Mouse (Mus musculus) neural tube, embryonic 11.5 days (tissue): Measurements from ENCODE around the gene Myo3b. TPM values are rescaled to one million over a fixed set of nuclear protein-coding genes. Genes with fewer than 3 reads are reported as not detected.

ENCODE experiments used
- ATAC-seq: fragments of 200-750 bp; cut with Nextera tagmentation; 2 replicates; pipeline ENCODE4 v1.8.0; 2017; ENCODE audit warnings: moderate number of reproducible peaks, mild to moderate bottlenecking, moderate TSS enrichment, moderate library complexity; ENCODE audit not compliant: insufficient read depth, low FRiP score, low TSS enrichment
- DNase-seq: peaks from one replicate; pipeline ENCODE4 v3.0.0-alpha.2; 2015; ENCODE audit warnings: low spot score
- H3K27ac ChIP-seq: fragments of 300-500 bp; sonication (generic); 2 replicates; pipeline ENCODE4 v1.5.1; 2014; ENCODE audit warnings: low read depth, mild to moderate bottlenecking, low read length
- H3K27me3 ChIP-seq: fragments of 300-500 bp; sonication (generic); 2 replicates; pipeline ENCODE4 v1.6.1; 2014; ENCODE audit warnings: mild to moderate bottlenecking, low read length, mixed read lengths; ENCODE audit not compliant: control insufficient read depth, insufficient read depth
- H3K36me3 ChIP-seq: fragments of 300-500 bp; sonication (generic); 2 replicates; pipeline ENCODE4 v1.6.1; 2014; ENCODE audit warnings: mild to moderate bottlenecking, low read length, moderate library complexity, mixed read lengths; ENCODE audit not compliant: control insufficient read depth, insufficient read depth
- H3K4me1 ChIP-seq: fragments of 300-500 bp; sonication (generic); 2 replicates; pipeline ENCODE4 v1.6.1; 2014; ENCODE audit warnings: low read length, mixed read lengths; ENCODE audit not compliant: control insufficient read depth, insufficient read depth
- H3K4me2 ChIP-seq: fragments of 300-500 bp; sonication (generic); 2 replicates; pipeline ENCODE4 v1.6.1; 2014; ENCODE audit warnings: low read depth, mild to moderate bottlenecking, moderate library complexity
- H3K4me3 ChIP-seq: fragments of 300-500 bp; sonication (generic); 2 replicates; pipeline ENCODE4 v1.5.1; 2014; ENCODE audit warnings: low read depth, low read length
- H3K9ac ChIP-seq: fragments of 300-500 bp; sonication (generic); 2 replicates; pipeline ENCODE4 v1.6.1; 2014; ENCODE audit warnings: mild to moderate bottlenecking, low read length
- H3K9me3 ChIP-seq: fragments of 300-500 bp; sonication (generic); 2 replicates; pipeline ENCODE4 v1.6.1; 2016; ENCODE audit warnings: low read length; ENCODE audit not compliant: control insufficient read depth
- WGBS: fragments of 180-500 bp; shearing (Covaris S2); extraction: QIAGEN DNeasy Blood & Tissue Kit; methylation state at CpG from one replicate; pipeline ENCODE4 v1.1.7; 2014; 5-methylcytosine and 5-hydroxymethylcytosine counted together
- polyA plus RNA-seq: library from polyadenylated mRNA; unstranded; fragments of >200 nt; fragmentation: Nextera tagmentation; extraction: Ambion mirVana; gene quantifications from 2 replicates; pipeline ENCODE4 v1.2.1, GENCODE M21; 2014

Myo3b gene
- polyA plus RNA-seq, 1 experiment from 2014 or later, result 0.04 TPM

GRCm38 (mm10) chr2:70260646-70261195 lies 221.8 kb downstream of the Myo3b start:
- Histone ChIP-seq H3K4me1 (no peaks in the 10 kb centered on the region), H3K36me3 (no peaks in the 10 kb centered on the region), H3K4me2 (no peak overlapping the region), H3K27me3 (no peaks in the 10 kb centered on the region), H3K9me3 (no peaks in the 10 kb centered on the region), H3K9ac (no peak overlapping the region), H3K4me3 (no peak overlapping the region), H3K27ac (no peak overlapping the region)
- DNase-seq (no peak), ATAC-seq (no peak)
- 73% methylated on average over 2 of the region's 2 CpGs for WGBS

- Histone ChIP-seq H3K4me1 (no peaks in the 10 kb centered on the region), H3K4me3 (no peak overlapping the region), H3K4me2 (no peak overlapping the region), H3K9ac (no peak overlapping the region), H3K27me3 (no peaks in the 10 kb centered on the region), H3K36me3 (no peaks in the 10 kb centered on the region), H3K27ac (no peak overlapping the region), H3K9me3 (no peaks in the 10 kb centered on the region)
- DNase-seq (no peak), ATAC-seq (no peak)
- 75% methylated on average over 8 of the region's 8 CpGs for WGBS
Observed at GRCm38 (mm10) chr2:70261703-70262564, 223.0 kb downstream of the Myo3b start.

DNA sequence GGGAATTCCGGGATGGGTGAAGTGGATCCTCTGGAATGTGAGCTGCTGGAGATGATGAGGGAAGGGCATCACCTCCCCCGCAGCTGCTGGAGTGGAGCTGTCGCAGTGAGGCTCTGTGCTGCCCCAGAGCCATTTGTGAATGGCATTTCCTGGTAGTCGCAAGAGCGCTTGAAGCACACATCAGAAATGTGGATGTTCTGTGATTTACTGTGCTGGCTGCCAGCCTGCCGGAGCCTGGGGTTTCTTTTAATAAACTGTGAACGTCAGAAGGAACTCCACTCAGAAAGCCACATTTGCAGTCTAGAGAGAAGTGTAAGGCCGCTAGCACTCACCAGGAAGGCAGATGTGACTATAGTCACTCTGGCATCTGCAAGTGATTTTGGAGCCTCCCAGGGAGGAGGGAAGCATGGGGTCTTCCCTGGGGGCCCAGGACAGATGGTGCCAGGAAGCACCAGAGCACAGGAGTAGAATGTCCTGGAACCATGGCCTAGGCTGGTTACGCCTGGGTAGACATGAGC lies 223.7 kb downstream of the Myo3b start:
- DNase-seq (no peak), ATAC-seq (no peak)
- H3K4me3 ChIP-seq, result no peak overlapping the region
- no peaks in the 10 kb centered on the region for H3K27me3 ChIP-seq
- no peaks in the 10 kb centered on the region for H3K4me1 ChIP-seq
- H3K27ac ChIP-seq, result no peak overlapping the region
- H3K4me2 ChIP-seq, result no peak overlapping the region
- H3K9ac ChIP-seq, result no peak overlapping the region
- WGBS, result 37% methylated on average over 9 of the region's 9 CpGs
- H3K36me3 ChIP-seq, result no peaks in the 10 kb centered on the region
- H3K9me3 ChIP-seq, result no peaks in the 10 kb centered on the region

DNA sequence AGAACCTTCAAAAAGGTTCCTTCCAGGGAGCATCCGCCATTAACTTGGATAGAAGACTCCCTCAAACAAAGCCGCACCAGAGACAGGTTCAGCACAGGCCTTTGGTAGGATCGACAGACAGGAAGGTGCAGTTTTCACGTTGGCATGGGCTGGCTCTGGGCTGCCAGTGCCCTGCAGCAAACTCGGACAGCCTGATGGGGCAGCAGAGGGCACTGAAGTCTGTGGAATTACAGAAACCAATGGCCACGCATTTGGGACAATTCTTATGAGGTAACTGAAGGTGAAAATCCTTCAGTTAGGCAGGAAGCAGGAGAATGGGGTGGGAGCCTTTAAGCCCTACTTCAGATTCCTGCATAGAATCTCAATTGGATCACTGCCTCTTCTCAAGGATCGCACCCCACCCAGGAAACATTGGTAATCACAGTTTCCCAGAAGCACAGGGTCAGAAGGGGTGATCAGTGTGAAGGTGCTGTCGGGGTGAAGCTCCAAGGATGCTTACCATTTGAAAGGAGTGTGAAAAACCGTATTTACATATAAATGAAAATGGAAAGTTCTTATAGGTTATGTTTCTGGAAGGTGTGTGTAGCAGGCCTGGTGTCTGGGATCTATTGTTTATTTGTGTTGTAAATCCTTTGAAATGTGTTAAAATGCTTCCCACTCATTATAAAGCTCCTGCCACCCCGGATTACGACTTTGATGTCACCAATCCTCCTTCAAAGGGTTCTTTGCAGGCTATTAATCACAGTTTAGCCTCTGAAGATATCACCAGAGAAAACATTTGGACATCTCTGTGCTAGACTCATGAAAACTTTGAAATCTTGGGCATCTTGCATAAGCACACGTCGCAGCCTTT lies 239.7 kb downstream of the Myo3b start:
- 20% methylated on average over 13 of the region's 13 CpGs for WGBS
- Histone ChIP-seq H3K4me2 (no peak overlapping the region), H3K4me1 (no peaks in the 10 kb centered on the region), H3K9me3 (no peaks in the 10 kb centered on the region), H3K9ac (no peak overlapping the region), H3K27ac (no peak overlapping the region), H3K27me3 (no peaks in the 10 kb centered on the region), H3K36me3 (no peaks in the 10 kb centered on the region), H3K4me3 (no peak overlapping the region)
- DNase-seq (no peak), ATAC-seq (no peak)

- no peaks in the 10 kb centered on the region for H3K27me3 ChIP-seq
- H3K4me2 ChIP-seq, result no peak overlapping the region
- DNase-seq (no peak), ATAC-seq (no peak)
- no peak overlapping the region for H3K4me3 ChIP-seq
- H3K9me3 ChIP-seq, result no peaks in the 10 kb centered on the region
- H3K9ac ChIP-seq, result no peak overlapping the region
- H3K4me1 ChIP-seq, result no peaks in the 10 kb centered on the region
- no peak overlapping the region for H3K27ac ChIP-seq
- 13% methylated on average over 1 of the region's 1 CpGs for WGBS
- no peaks in the 10 kb centered on the region for H3K36me3 ChIP-seq
Observed at GRCm38 (mm10) chr2:70284109-70284508, 245.2 kb downstream of the Myo3b start.

DNA sequence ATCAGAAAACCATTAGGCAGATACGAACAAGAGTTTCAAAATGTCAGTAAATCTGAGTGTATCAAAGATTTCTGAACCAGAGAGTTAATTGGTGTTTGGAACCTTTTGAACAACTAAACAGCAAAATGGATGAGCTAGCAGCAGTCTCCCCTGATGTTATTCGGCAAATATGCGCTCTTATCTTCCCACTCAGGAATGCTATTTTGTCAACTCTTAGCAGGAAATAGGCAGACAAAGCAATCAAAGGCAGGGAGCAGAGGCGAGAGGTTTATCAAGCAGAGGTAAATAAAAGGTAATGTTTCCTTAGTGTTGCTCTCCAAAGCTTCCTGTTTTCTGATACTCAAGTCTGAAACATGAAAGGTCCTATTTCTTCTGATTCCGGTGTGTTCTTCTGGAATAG lies 252.1 kb downstream of the Myo3b start:
- no peaks in the 10 kb centered on the region for H3K36me3 ChIP-seq
- ATAC-seq, result no peak

DNA sequence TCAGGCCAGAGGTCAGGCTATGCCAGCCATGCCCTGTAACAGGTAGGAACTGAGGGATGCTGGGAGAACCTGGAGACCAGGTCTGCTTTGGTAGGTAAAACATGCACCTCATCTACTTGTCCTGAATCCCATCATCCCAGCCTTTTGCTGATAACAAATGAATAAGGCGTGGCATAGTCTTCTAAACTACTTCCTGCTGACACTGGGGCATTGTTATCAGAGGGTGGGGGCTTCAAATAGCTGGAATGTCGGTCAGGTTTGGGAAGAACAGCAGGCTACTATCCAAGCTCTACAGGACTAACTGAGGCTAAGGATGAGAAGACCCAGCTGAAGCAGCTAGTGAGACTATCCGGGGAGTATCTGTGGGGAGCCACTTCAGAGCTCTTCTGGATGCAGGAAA lies 253.8 kb downstream of the Myo3b start:
- no peak overlapping the region for H3K4me2 ChIP-seq
- no peak overlapping the region for H3K27ac ChIP-seq
- H3K9ac ChIP-seq, result no peak overlapping the region
- no peaks in the 10 kb centered on the region for H3K9me3 ChIP-seq
- ATAC-seq, result no peak
- 66% methylated on average over 3 of the region's 3 CpGs for WGBS
- no peak overlapping the region for H3K4me3 ChIP-seq
- H3K36me3 ChIP-seq, result no peaks in the 10 kb centered on the region
- H3K4me1 ChIP-seq, result no peaks in the 10 kb centered on the region
- H3K27me3 ChIP-seq, result no peaks in the 10 kb centered on the region
- DNase-seq, result no peak

More for the DNA sequence above, 252.1 kb downstream of the Myo3b start:
- DNase-seq, result no peak
- WGBS, result 74% methylated on average over 5 of the region's 5 CpGs
- H3K4me1 ChIP-seq, result no peaks in the 10 kb centered on the region
- H3K27me3 ChIP-seq, result no peaks in the 10 kb centered on the region
- no peak overlapping the region for H3K9ac ChIP-seq
- H3K4me3 ChIP-seq, result no peak overlapping the region
- no peaks in the 10 kb centered on the region for H3K9me3 ChIP-seq
- no peak overlapping the region for H3K4me2 ChIP-seq
- H3K27ac ChIP-seq, result no peak overlapping the region

DNA sequence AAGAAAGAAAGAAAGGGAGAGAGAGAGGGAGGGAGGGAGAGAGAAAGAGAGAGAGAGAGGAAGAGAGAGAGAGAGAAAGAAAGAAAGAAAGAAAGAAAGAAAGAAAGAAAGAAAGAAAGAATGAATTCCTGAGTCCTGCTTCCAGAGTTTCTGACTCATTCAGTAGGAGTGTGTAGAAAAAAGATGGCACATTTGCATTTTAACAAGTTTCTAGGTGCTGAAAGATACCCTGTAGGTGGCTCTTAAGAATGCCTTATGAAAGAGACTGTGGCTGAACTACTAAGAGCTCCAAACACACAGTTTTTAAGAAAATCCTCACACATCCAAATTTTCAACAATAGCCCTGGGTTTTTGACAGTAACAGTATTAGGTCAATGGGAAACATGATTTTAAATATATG lies 264.0 kb downstream of the Myo3b start:
- ATAC-seq (no peak), DNase-seq (no peak)
- no peak overlapping the region for H3K4me3 ChIP-seq
- H3K27ac ChIP-seq, result no peak overlapping the region
- no peaks in the 10 kb centered on the region for H3K27me3 ChIP-seq
- no peak overlapping the region for H3K4me2 ChIP-seq
- H3K9me3 ChIP-seq, result no peaks in the 10 kb centered on the region
- no peak overlapping the region for H3K9ac ChIP-seq
- H3K36me3 ChIP-seq, result no peaks in the 10 kb centered on the region
- no peaks in the 10 kb centered on the region for H3K4me1 ChIP-seq
